Mouse (Mus musculus): ENCODE results near the gene Brpf3.

- TF ChIP-seq CTCF (conservative IDR thresholded peaks at IDR 0.05 in 1 of 2, IDR thresholded peaks at IDR 0.05 in 1 of 2; ENCODE audit: low read depth in 2 of 2, low read length in 2 of 2) (no peak), ETS1 (conservative IDR thresholded peaks at IDR 0.05; ENCODE audit: low read depth, low read length) (no peak), EP300 (IDR thresholded peaks at IDR 0.05; ENCODE audit: low read length) (no peak), SMC3 (IDR thresholded peaks at IDR 0.05; ENCODE audit: low read depth, low read length) (no peak), POLR2AphosphoS2 (IDR thresholded peaks at IDR 0.05; ENCODE audit: low read depth, low read length) (no peak), ELF1 (IDR thresholded peaks at IDR 0.05; ENCODE audit: low read depth, low read length) (no peak), CHD1 (IDR thresholded peaks at IDR 0.05; ENCODE audit: low read depth, low read length) (no peak), POLR2A (IDR thresholded peaks at IDR 0.05; ENCODE audit: low read depth, low read length) (no peak)
Observed at GRCm38 (mm10) chr17:28809175-28809831, 8.4 kb downstream of the Brpf3 start.
